Mouse (Mus musculus): ENCODE measurements around the gene Ceacam2. TPM values are rescaled to one million over a fixed set of nuclear protein-coding genes. Genes with fewer than 3 reads are reported as not detected.
"Not testable (repeated sequence)": the region's sequence is repeated elsewhere in the genome, so short reads cannot be mapped to it uniquely, and the experiment has no call there.

Ceacam2 gene
- polyA plus RNA-seq, 1 experiment from 2014 or later = 0.20 TPM

DNA sequence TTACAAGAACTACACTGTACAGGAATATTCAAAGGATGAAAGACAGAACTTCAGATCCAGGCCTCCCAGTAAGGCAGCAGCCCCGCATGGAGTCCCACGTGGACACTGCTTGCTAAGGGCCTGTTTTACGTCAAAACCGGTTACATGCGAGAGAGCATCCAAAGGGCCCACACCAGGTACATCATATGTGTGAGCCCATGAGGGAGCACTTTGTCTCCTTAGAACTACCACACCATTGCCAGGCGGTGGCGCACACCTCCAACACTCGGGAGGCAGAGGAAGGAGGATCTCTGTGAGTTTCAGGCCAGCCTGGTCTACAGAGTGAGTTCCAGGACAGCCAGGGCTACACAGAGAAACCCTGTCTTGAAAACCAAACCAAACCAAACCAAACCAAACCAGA is 58.9 kb downstream of the Ceacam2 start:
- ATAC-seq (ENCODE audit: insufficient number of reproducible peaks, insufficient read depth, low FRiP score, low read depth); H3K36me3 ChIP-seq (ENCODE audit: control insufficient read depth, insufficient read depth, low read length): not testable (repeated sequence)

DNA sequence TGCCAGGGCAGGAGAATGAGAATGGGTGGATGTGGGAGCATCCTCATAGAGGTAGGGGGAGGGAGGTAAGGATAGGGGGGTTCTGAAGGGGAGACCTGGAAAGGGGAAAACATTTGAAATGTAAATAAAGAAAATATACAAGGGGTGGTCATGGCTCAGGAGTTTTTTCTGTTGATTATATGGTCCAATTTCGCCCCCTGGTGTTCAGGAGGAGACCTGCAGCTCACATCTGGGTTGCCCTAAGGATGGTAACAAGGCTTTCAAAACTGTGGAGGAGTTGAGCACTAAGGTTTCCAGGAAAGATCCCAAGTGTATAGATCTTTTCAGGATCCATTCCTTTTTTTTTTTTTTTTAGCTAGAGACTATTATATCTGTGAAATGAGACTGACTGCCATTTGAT is 60.2 kb downstream of the Ceacam2 start:
- no peak overlapping the region for H3K9ac ChIP-seq (ENCODE audit: low read length)
- WGBS = 0% methylated on average over 1 of the region's 1 CpGs
- H3K4me1 ChIP-seq (ENCODE audit: control insufficient read depth in 2 of 2, insufficient read depth in 2 of 2, low read length in 2 of 2) = peaks cover 0 to 2% of the 10 kb centered on the region in 2 experiments; a peak in 2 of 4 replicates
- H3K9me3 ChIP-seq (ENCODE audit: control insufficient read depth, low read length) = no peaks in the 10 kb centered on the region
- H3K27me3 ChIP-seq (ENCODE audit: control insufficient read depth, insufficient read depth, low read length) = no peaks in the 10 kb centered on the region
- no peak overlapping the region for H3K4me3 ChIP-seq (ENCODE audit: control insufficient read depth in 1 of 2, insufficient read depth in 1 of 2, low read depth in 1 of 2, low read length in 2 of 2)
- H3K36me3 ChIP-seq (ENCODE audit: control insufficient read depth, insufficient read depth, low read length) = no peaks in the 10 kb centered on the region
- no peak overlapping the region for H3K4me2 ChIP-seq (ENCODE audit: low read length)
- ATAC-seq (ENCODE audit: insufficient number of reproducible peaks, insufficient read depth, low FRiP score, low read depth) = no peak
- no peak overlapping the region for H3K27ac ChIP-seq (replicated peaks in 1 of 2; ENCODE audit: control insufficient read depth in 1 of 2, insufficient read depth in 1 of 2, low read depth in 2 of 2, low read length in 2 of 2)

More for the DNA sequence above, 58.9 kb downstream of the Ceacam2 start:
- H3K27ac ChIP-seq (replicated peaks in 1 of 2; ENCODE audit: control insufficient read depth in 1 of 2, insufficient read depth in 1 of 2, low read depth in 2 of 2, low read length in 2 of 2); H3K9ac ChIP-seq (ENCODE audit: low read length); H3K27me3 ChIP-seq (ENCODE audit: control insufficient read depth, insufficient read depth, low read length); H3K4me1 ChIP-seq (ENCODE audit: control insufficient read depth in 2 of 2, insufficient read depth in 2 of 2, low read length in 2 of 2); H3K9me3 ChIP-seq (ENCODE audit: control insufficient read depth, low read length); H3K4me3 ChIP-seq (ENCODE audit: control insufficient read depth in 1 of 2, insufficient read depth in 1 of 2, low read depth in 1 of 2, low read length in 2 of 2); H3K4me2 ChIP-seq (ENCODE audit: low read length): not testable (repeated sequence)
- 47% methylated on average over 8 of the region's 8 CpGs for WGBS

DNA sequence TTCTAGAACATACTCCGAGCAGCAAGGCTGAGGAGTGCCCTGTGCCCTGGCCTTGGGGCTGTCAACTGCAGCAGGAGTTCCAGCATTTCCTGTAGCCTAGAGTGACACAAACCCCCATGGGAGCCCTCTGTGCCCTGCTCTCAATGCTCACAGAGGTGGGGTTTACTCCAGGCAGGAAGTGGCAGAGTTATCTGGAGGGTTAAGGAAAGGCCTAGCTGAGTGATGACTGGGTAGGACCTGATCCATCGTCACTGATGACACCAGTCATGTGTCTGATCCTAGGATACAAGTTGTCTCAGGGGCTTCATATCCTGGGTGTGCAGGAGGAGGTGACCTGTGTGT is 61.9 kb downstream of the Ceacam2 start:
- not testable (repeated sequence) for H3K4me2 ChIP-seq (ENCODE audit: low read length); H3K9ac ChIP-seq (ENCODE audit: low read length); H3K27ac ChIP-seq (replicated peaks in 1 of 2; ENCODE audit: control insufficient read depth in 1 of 2, insufficient read depth in 1 of 2, low read depth in 2 of 2, low read length in 2 of 2); H3K36me3 ChIP-seq (ENCODE audit: control insufficient read depth, insufficient read depth, low read length); H3K4me1 ChIP-seq (ENCODE audit: control insufficient read depth in 2 of 2, insufficient read depth in 2 of 2, low read length in 2 of 2); H3K4me3 ChIP-seq (ENCODE audit: control insufficient read depth in 1 of 2, insufficient read depth in 1 of 2, low read depth in 1 of 2, low read length in 2 of 2); H3K27me3 ChIP-seq (ENCODE audit: control insufficient read depth, insufficient read depth, low read length); H3K9me3 ChIP-seq (ENCODE audit: control insufficient read depth, low read length); ATAC-seq (ENCODE audit: insufficient number of reproducible peaks, insufficient read depth, low FRiP score, low read depth)
- 38% methylated on average over 1 of the region's 2 CpGs for WGBS

DNA sequence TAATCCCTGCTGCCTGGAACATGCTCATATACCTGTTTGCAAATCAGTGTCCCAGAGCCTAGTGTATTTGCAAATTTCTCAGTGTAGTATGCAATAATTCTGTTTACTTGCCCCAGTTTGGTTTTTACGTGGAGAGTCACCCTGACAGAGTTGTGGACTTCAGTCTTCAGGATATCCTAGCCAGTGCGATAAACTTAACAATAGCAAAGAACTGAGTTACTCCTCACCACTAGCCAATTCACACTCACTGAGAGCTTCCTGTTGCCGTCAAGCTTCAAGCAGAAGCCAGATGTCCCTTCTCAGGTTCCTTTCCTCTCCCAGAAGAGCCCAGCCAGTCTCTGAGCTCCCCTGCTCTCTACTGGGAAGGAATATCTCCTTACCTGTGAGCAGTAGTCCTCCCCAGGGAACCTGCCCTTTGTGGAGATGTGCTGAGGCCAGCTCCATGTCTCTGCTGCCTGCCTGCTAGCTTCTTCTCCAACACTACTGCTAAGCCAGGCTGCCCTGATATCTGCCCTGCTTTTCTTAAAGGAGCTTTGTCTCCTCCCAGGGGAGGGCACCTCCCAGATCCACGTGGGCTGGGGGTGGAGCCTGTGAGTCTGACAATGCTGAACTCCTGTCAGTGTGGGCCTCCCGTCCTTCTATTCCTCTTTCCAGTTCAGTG is 62.4 kb downstream of the Ceacam2 start, which contains the start of gene Ceacam1:
Gene Ceacam1 (minus strand): TSS at position 513 of the 661 bp plus-strand sequence.
- not testable (repeated sequence) for H3K4me2 ChIP-seq (ENCODE audit: low read length); H3K4me3 ChIP-seq (ENCODE audit: control insufficient read depth in 1 of 2, insufficient read depth in 1 of 2, low read depth in 1 of 2, low read length in 2 of 2)
- H3K27ac ChIP-seq (replicated peaks in 1 of 2; ENCODE audit: control insufficient read depth in 1 of 2, insufficient read depth in 1 of 2, low read depth in 2 of 2, low read length in 2 of 2) = peak within 1 kb of the TSS in 1 of 2 experiments; percentile 59; a peak in 2 of 4 replicates

DNA sequence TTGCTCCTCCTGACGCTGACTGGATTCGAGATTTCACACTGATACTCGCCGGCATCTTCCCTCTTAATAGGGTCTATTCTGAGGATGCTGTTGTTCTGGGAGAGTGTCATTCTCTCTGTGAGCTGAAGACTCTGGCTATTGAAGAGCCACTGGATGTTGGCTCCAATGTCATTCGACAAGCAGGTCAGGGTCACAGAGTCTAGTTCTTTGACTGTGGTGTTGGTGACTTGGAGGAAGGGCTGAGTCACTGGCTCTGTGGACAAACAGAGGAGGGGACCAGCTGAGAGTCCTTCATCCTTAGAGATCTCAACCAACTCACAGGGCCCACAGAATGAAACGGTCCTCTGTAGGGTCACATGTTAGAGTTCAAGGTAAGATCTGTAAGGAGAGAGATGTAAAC is 67.8 kb downstream of the Ceacam2 start:
- H3K27me3 ChIP-seq (ENCODE audit: control insufficient read depth, insufficient read depth, low read length); H3K27ac ChIP-seq (replicated peaks in 1 of 2; ENCODE audit: control insufficient read depth in 1 of 2, insufficient read depth in 1 of 2, low read depth in 2 of 2, low read length in 2 of 2); H3K4me3 ChIP-seq (ENCODE audit: control insufficient read depth in 1 of 2, insufficient read depth in 1 of 2, low read depth in 1 of 2, low read length in 2 of 2); H3K4me1 ChIP-seq (ENCODE audit: control insufficient read depth in 2 of 2, insufficient read depth in 2 of 2, low read length in 2 of 2); ATAC-seq (ENCODE audit: insufficient number of reproducible peaks, insufficient read depth, low FRiP score, low read depth); H3K9me3 ChIP-seq (ENCODE audit: control insufficient read depth, low read length); H3K9ac ChIP-seq (ENCODE audit: low read length); H3K4me2 ChIP-seq (ENCODE audit: low read length); H3K36me3 ChIP-seq (ENCODE audit: control insufficient read depth, insufficient read depth, low read length): not testable (repeated sequence)
- WGBS = 83% methylated on average over 6 of the region's 6 CpGs

More for the DNA sequence above, 62.4 kb downstream of the Ceacam2 start, which contains the start of gene Ceacam1:
- ATAC-seq (ENCODE audit: insufficient number of reproducible peaks, insufficient read depth, low FRiP score, low read depth) = peak; percentile 47; the same call in 1 of the 2 replicates
- H3K9ac ChIP-seq (ENCODE audit: low read length); H3K9me3 ChIP-seq (ENCODE audit: control insufficient read depth, low read length); H3K36me3 ChIP-seq (ENCODE audit: control insufficient read depth, insufficient read depth, low read length); H3K4me1 ChIP-seq (ENCODE audit: control insufficient read depth in 2 of 2, insufficient read depth in 2 of 2, low read length in 2 of 2); H3K27me3 ChIP-seq (ENCODE audit: control insufficient read depth, insufficient read depth, low read length): not testable (repeated sequence)
- 13% methylated on average over 5 of the region's 5 CpGs for WGBS

Other genes with a start within 250 kb of the Ceacam2 start
- 130 and 142 TPM in 2 replicates for gene Pafah1b3, start 241.9 kb downstream of the Ceacam2 start, polyA plus RNA-seq (2014; fragmentation: Nextera tagmentation; extraction: Ambion mirVana)
- gene Prr19, start 238.4 kb downstream of the Ceacam2 start, polyA plus RNA-seq (2014; fragmentation: Nextera tagmentation; extraction: Ambion mirVana) = 0.16 TPM in 1 of 2 replicates, not detected in the other
- 0.30 TPM in 1 of 2 replicates, not detected in the other for gene Tmem145, start 233.8 kb downstream of the Ceacam2 start, polyA plus RNA-seq (2014; fragmentation: Nextera tagmentation; extraction: Ambion mirVana)
- 6.8 and 7.9 TPM in 2 replicates for gene Megf8, start 222.7 kb downstream of the Ceacam2 start, polyA plus RNA-seq (2014; fragmentation: Nextera tagmentation; extraction: Ambion mirVana)
- gene Cnfn, start 170.1 kb downstream of the Ceacam2 start, polyA plus RNA-seq (2014; fragmentation: Nextera tagmentation; extraction: Ambion mirVana) = 0.31 TPM in 1 of 2 replicates, not detected in the other
- gene Lipe, start 141.1 kb downstream of the Ceacam2 start, polyA plus RNA-seq (2014; fragmentation: Nextera tagmentation; extraction: Ambion mirVana) = 2.8 and 3.6 TPM in 2 replicates
- gene Cxcl17, start 127.0 kb downstream of the Ceacam2 start, polyA plus RNA-seq (2014; fragmentation: Nextera tagmentation; extraction: Ambion mirVana) = 0.28 and 0.36 TPM in 2 replicates
- gene Ceacam1, start 62.3 kb downstream of the Ceacam2 start, polyA plus RNA-seq (2014; fragmentation: Nextera tagmentation; extraction: Ambion mirVana) = 3.9 and 4.5 TPM in 2 replicates
- gene Erich4, start 76.0 kb upstream of the Ceacam2 start, polyA plus RNA-seq (2014; fragmentation: Nextera tagmentation; extraction: Ambion mirVana) = not detected in 2 replicates
- gene Dmac2, start 79.6 kb upstream of the Ceacam2 start, polyA plus RNA-seq (2014; fragmentation: Nextera tagmentation; extraction: Ambion mirVana) = 62.7 and 66.3 TPM in 2 replicates
- 3.2 and 3.5 TPM in 2 replicates for gene B3gnt8, start 86.8 kb upstream of the Ceacam2 start, polyA plus RNA-seq (2014; fragmentation: Nextera tagmentation; extraction: Ambion mirVana)
- gene Bckdha, start 119.1 kb upstream of the Ceacam2 start, polyA plus RNA-seq (2014; fragmentation: Nextera tagmentation; extraction: Ambion mirVana) = 46.8 and 55.5 TPM in 2 replicates
- gene Exosc5, start 119.3 kb upstream of the Ceacam2 start, polyA plus RNA-seq (2014; fragmentation: Nextera tagmentation; extraction: Ambion mirVana) = 33.9 and 35.8 TPM in 2 replicates
- 1.6 and 2.2 TPM in 2 replicates for gene Tmem91, start 135.3 kb upstream of the Ceacam2 start, polyA plus RNA-seq (2014; fragmentation: Nextera tagmentation; extraction: Ambion mirVana)
- 29.4 and 30.5 TPM in 2 replicates for gene B9d2, start 140.9 kb upstream of the Ceacam2 start, polyA plus RNA-seq (2014; fragmentation: Nextera tagmentation; extraction: Ambion mirVana)
- gene Tgfb1, start 147.1 kb upstream of the Ceacam2 start, polyA plus RNA-seq (2014; fragmentation: Nextera tagmentation; extraction: Ambion mirVana) = 3.5 and 4.5 TPM in 2 replicates
- 23.4 and 24.5 TPM in 2 replicates for gene Ccdc97, start 179.2 kb upstream of the Ceacam2 start, polyA plus RNA-seq (2014; fragmentation: Nextera tagmentation; extraction: Ambion mirVana)
- gene Hnrnpul1, start 214.9 kb upstream of the Ceacam2 start, polyA plus RNA-seq (2014; fragmentation: Nextera tagmentation; extraction: Ambion mirVana) = 47.2 and 50.9 TPM in 2 replicates
- 38.9 and 42.1 TPM in 2 replicates for gene Axl, start 248.8 kb upstream of the Ceacam2 start, polyA plus RNA-seq (2014; fragmentation: Nextera tagmentation; extraction: Ambion mirVana)

All from heart, embryonic 14.5 days (tissue).